Mouse (Mus musculus) T-helper 17 cell (primary cell): ENCODE results near the gene Neurl1b.

Experiments used
- in situ Hi-C, 2 experiments: fragments of 300-600 bp; cut with MboI, MseI; formaldehyde crosslinking; loops; 1 replicate in 1 of 2; 2 replicates in 1 of 2; pipeline ENCODE4 v1.15.1; 2025; ENCODE audit warnings: high pct_unique_total_duplicates in 2 of 2

The Neurl1b gene

GRCm38 (mm10) chr17:26449472-26449871 lies 34.8 kb downstream of the Neurl1b start:
- in situ Hi-C loops, result no loop called here

- in situ Hi-C loops, result no loop called here
These were observed 37.1 kb downstream of the Neurl1b start for GRCm38 (mm10) chr17:26451651-26452295.

GRCm38 (mm10) chr17:26452371-26452972 lies 37.8 kb downstream of the Neurl1b start:
- in situ Hi-C loops, result no loop called here

GRCm38 (mm10) chr17:26457506-26457905 lies 42.9 kb downstream of the Neurl1b start:
- in situ Hi-C loops, result no loop called here

GRCm38 (mm10) chr17:26458049-26458448 lies 43.4 kb downstream of the Neurl1b start:
- in situ Hi-C loops, result no loop called here

GRCm38 (mm10) chr17:26462634-26463170 lies 48.1 kb downstream of the Neurl1b start:
- in situ Hi-C loops, result loop anchor here in 1 of 2 experiments (5.0 kb wide), 1 partner anchor 175 kb away; no protein-coding TSS in a partner anchor

GRCm38 (mm10) chr17:26463432-26463831 lies 48.8 kb downstream of the Neurl1b start:
- in situ Hi-C loops, result loop anchor here in 1 of 2 experiments (5.0 kb wide), 1 partner anchor 174 kb away; no protein-coding TSS in a partner anchor

- in situ Hi-C loops, result loop anchor here in 1 of 2 experiments (5.0 kb wide), 1 partner anchor 173 kb away; no protein-coding TSS in a partner anchor
These were observed 49.4 kb downstream of the Neurl1b start for GRCm38 (mm10) chr17:26463984-26464383.

GRCm38 (mm10) chr17:26464481-26464880 lies 49.9 kb downstream of the Neurl1b start:
- in situ Hi-C loops, result loop anchor here in 1 of 2 experiments (5.0 kb wide), 1 partner anchor 173 kb away; no protein-coding TSS in a partner anchor

GRCm38 (mm10) chr17:26464972-26465371 lies 50.3 kb downstream of the Neurl1b start:
- in situ Hi-C loops, result loop anchor here (5.0 kb wide), 2 partner anchors 172 to 417 kb away; no protein-coding TSS in a partner anchor

GRCm38 (mm10) chr17:26466741-26467150 lies 52.1 kb downstream of the Neurl1b start:
- in situ Hi-C loops, result loop anchor here in 1 of 2 experiments (5.0 kb wide), 2 partner anchors 171 to 416 kb away; no protein-coding TSS in a partner anchor

GRCm38 (mm10) chr17:26467619-26468018 lies 53.0 kb downstream of the Neurl1b start:
- in situ Hi-C loops, result loop anchor here in 1 of 2 experiments (5.0 kb wide), 2 partner anchors 170 to 415 kb away; no protein-coding TSS in a partner anchor

GRCm38 (mm10) chr17:26468102-26468894 lies 53.7 kb downstream of the Neurl1b start:
- in situ Hi-C loops, result loop anchor here in 1 of 2 experiments (5.0 kb wide), 2 partner anchors 169 to 414 kb away; no protein-coding TSS in a partner anchor

- in situ Hi-C loops, result no loop called here
These were observed 62.2 kb downstream of the Neurl1b start for GRCm38 (mm10) chr17:26476871-26477270.

- in situ Hi-C loops, result no loop called here
These were observed 64.0 kb downstream of the Neurl1b start for GRCm38 (mm10) chr17:26478672-26479071.

GRCm38 (mm10) chr17:26479619-26480018 lies 65.0 kb downstream of the Neurl1b start:
- in situ Hi-C loops, result no loop called here

- in situ Hi-C loops, result no loop called here
These were observed 66.3 kb downstream of the Neurl1b start for GRCm38 (mm10) chr17:26480956-26481355.

- in situ Hi-C loops, result no loop called here
These were observed 70.2 kb downstream of the Neurl1b start for GRCm38 (mm10) chr17:26484626-26485421.

GRCm38 (mm10) chr17:26487266-26487665 lies 72.6 kb downstream of the Neurl1b start:
- in situ Hi-C loops, result no loop called here

- in situ Hi-C loops, result no loop called here
These were observed 73.3 kb downstream of the Neurl1b start for GRCm38 (mm10) chr17:26487917-26488316.
